Mouse (Mus musculus): ENCODE data around the gene Cdc37l1.
A peak's percentile ranks its signal among the peaks of the same experiment; 100 is the strongest.

The Cdc37l1 gene

DNA sequence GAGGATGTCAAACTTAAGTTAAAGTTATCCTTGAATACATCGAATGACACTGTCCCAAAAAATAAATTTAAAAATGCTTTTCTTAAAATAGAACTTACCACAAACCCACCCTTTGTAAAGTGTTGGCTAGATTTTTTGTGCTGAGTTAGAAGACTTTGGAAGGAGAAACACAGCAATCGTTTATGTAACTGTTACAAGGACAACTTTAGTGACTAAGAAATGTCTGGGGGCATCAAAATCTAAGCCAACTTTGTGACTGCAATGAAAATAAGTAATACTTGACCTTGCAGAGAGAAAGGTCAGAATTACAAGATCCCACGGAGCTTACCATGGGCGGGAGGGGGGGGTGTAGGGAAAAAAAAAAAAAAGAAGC is 56.8 kb downstream of the Cdc37l1 start:
- no peak for DNase-seq (ENCODE audit: low spot score)

DNA sequence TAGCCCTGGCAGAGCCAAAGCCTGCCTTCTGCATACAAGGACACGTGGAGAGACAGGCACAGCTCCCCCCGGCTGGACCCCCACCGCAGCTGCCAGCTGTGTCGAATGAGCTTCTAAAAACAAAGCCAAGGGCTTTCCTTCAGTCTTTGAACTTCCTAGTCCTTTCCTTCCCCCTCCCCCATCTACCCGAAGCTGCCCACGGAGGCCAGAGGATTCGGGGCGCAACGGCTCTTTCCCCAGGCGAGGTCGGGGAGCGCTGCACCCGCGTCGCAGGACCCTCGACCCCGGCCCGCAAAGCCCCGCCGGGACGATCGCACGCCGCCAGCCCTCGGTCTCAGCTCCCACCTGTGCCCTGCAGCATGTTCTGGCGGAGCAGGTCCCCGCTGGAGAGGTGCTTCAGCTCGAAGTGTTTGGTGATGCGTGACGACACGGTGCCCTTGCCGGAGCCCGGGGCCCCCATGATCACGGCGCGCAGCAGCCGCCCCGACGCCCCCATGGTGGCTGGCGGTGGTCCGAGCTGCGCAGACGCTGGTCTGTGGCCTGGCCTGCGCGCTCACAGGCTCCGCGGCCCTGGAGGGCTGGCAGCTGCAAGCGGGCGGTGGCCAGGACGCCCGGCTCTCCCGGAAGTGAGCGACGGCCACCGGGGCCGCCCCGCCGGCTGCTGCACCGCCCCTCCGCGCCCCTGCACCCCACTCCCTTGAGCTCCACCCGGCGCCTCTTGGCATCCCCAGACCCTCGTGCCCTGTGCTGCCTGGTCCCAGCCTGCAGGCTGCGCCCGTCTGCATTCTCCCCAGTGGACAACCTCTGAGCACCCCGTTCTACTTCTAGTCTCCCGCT is 57.4 kb downstream of the Cdc37l1 start, which contains the start of gene Ak3:
TSS of gene Ak3 (minus strand) at position 628 of the 837 bp plus-strand sequence.
- DNase-seq (ENCODE audit: low spot score): peak; percentile 76

DNA sequence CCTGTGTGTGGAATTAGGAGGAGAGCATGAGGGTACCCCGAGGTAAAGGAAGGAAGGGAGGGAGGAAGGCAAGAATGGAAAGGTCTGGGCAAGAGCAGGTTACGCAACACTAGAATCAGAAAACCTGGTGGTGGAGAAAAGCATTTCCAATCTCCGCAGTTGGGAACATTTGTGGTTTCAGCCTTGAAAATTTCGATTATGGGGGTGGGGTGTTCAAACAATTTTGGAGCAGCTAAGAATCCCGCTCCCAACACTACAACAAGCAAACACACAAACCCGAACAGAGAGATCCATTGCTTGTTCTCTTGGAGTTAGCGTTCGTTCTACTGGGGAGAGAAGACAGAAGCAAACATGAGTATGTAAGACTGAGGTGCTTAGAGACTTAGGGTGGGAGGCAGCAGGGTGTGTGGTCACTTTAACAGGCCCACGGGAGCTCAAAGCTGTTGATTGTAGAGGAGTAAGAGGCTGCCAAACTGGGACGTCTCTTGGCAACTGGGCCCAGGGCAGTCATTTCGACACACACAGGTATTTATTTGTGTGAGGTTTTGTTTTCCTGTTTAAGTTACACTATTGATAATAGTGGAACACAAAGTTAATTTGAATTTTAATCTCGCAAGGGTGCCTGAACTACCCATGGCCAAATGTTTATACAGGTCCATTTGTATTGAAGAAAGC is 59.4 kb downstream of the Cdc37l1 start:
- DNase-seq (ENCODE audit: low spot score): no peak

DNA sequence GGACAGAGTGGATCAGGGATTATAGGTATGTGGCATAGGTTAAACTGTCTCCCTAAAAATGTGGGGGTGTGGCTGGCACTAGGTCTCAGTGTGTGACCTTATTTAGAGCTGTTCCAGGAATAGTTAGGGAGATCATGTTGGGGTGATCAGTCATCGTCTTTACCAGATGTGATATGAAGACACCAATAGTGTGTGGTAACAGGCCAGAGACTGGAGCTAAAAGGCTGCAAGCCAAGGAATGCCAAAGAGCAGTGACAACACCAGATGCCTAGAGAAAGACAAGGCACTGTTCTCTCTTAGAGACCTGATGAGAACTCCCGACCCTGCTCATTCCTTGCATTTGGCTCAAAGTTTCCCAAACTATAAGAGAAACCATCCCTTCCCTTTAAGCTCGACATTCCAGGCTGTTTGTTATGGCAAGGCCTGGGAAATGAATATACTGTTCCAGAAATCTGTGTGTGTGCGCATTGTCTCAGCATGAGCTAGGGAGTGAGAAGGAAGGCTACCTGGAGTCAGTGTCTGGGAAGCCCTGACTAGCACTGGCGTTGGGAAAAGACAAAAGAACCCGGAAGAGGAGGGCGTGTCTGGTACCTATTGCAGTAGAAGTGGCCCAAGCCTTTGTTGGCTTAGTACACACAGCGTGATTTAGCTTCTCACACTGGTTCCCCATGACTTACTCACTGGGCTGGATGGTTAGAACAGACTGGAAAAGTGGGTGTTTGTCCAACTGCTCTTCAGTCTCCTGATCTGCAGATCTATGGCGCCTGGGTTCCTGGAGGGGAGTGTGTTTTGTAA is 60.2 kb downstream of the Cdc37l1 start:
- no peak for DNase-seq (ENCODE audit: low spot score)

DNA sequence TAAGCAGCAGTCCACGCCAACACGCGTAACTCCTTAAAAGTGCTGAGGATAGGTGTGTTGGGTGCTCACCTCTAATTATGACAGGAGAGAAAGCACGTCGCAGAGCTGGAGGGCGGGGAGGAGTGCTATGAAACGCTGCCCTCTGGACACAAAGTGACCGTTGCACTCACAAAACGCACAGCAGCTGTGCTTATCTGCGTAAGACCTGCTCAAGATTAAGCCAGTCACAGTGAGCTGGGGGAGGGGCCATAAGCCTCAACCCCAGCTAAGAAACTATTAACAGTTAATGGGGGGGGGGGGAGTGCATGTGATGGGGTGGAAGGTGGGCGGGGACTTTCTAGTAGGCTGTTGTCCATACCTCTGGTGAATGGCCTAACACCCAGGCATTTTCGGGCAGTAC is 62.6 kb downstream of the Cdc37l1 start:
- DNase-seq (ENCODE audit: low spot score): peak; percentile 82

DNA sequence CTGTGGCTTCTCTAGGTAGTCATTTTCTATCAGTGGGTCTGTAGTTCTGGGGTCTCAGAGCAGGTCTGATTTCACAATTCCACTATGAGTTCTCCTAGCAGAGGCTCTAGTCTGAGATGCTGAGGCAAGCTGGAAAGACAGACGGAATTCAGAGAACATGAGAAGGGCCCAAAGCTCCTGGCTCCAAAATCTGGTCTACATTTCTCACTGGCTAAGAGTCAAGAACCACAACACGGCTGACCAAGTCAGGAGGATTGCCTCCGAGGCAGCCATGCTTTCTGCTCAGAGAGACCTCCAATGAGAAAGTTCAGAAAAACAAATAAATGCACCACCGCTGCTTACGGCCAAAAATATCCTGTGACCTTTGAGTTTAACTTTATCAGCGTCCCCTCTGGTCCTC is 64.4 kb downstream of the Cdc37l1 start:
- DNase-seq (ENCODE audit: low spot score): no peak

DNA sequence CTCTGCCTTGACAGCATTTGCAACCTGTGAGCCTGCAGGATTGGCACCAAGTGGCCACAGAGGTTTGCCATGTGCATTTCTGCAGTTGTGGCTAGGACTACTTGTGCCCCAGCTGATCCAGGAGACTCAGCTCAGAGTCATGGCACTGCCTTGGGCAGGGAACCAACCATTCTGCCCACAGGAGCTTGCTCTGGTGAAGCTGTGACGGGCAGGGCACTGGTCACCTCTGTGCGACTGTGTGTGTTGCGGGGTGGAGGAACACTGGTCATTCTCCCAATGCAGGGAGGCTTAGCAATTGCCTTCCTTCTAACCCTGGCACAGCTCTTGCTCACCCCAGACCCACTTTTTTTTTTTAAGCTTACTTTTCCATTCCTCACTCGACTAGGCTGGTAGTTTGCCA is 65.3 kb downstream of the Cdc37l1 start:
- DNase-seq (ENCODE audit: low spot score): no peak

DNA sequence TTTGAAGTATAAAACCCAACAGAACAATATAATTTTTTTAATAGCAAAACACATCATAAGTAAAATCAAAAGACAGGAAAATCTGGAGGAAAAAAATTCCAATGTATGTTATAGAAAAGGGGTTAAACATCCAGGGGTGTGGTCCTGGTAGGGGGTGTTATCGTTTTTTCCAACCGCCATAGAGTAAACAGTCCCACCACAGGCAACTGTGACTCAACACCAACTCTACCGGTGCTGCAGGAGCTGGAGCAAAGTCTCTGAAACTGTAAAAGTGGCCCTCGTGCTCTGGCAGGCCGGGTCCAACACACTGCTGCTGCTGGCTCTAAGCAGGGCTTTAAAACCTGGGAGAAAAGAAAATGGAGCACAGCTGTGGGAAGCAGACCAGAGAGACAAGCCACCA is 68.6 kb downstream of the Cdc37l1 start:
- DNase-seq (ENCODE audit: low spot score): no peak

DNA sequence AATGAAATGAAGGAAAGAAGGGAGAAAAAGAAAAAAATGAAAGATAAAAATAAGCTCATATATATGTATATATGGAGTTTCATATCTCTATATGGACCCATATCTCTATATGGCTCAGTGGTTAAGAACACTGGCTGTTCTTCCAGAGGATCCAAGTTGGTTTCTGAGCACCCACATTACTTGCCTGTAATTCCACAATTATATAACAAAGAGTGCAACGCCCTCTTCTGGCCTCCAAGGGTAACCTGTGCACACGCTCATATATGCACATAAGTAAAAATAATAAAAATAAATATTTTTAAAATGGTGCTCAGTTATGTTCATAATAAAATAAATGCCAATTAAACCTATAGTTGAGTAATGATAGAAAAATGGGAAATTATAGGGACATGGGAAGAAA is 69.5 kb downstream of the Cdc37l1 start:
- DNase-seq (ENCODE audit: low spot score): no peak

DNA sequence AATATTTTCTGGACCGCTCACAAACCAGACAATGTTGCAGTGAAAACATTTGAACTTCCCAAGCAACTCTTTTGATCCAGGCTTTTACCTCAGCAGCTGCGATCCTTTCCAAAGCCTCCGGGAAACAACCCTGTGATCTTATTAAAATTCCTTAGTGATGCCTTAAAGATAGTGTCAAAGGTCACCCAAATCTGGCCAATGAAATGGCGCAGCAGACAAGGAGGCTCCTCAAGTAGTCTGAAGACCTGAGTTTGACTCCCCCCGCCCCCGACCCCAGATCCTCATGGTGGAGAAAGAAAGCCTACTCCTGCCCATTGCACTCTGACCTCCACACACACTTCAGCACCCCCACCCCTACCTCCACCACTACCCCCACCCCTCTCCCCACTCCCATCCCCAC is 70.1 kb downstream of the Cdc37l1 start:
- DNase-seq (ENCODE audit: low spot score): no peak

DNA sequence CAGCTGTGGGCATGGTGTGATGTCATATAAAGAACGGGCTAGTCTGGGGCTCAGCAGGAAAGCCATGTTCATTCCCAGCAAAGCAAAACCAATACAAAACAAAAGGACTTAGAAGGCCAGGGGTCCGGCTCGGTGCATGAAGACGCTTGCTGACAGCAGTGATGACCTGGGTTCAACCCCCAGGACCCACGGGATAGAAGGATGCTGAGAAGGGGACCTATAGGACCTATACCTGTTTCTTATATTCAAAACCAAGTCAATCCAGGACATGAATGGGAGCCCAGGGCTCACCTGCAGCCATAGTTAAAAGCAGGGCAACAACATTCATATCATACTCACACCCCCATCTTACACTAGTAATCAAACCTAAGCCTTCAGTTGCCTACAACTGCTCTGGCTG is 72.9 kb downstream of the Cdc37l1 start:
- no peak for DNase-seq (ENCODE audit: low spot score)

DNA sequence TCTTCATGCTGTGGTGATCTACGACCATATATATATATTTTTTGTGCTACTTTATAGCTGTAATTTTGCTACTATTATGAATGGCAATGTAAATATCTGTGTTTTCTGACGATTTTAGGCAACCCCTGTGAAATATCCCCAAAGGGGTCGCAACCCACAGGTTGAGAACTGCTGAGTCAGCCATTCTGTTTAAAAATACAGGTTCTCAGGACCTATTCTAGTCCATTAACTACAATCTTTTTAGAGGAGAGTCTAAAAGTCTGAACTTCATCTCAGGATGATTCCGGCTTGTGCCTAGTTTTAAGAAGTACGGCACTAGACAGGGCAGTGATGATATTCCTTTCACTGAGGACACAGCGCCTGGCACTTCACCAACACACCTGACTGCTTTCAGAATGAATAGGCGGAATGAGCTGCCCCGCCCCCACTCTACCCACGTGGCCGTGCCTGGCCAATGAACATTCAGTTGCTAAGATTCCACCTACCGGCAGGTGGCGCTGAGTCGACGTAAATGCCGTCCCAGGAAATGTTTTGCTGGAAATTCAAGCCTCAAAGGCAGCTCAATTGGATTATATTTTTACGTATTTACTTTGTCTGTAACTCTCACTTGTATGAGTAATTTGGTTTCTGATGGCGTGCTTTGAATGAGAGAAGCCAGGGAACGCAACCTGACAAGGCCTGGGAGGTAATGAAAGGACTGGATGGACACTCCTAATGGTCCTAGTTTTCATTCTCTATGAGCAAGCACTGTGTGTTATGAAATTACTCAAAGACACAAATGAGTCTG is 73.6 kb downstream of the Cdc37l1 start:
- DNase-seq (ENCODE audit: low spot score): peak; percentile 84

DNA sequence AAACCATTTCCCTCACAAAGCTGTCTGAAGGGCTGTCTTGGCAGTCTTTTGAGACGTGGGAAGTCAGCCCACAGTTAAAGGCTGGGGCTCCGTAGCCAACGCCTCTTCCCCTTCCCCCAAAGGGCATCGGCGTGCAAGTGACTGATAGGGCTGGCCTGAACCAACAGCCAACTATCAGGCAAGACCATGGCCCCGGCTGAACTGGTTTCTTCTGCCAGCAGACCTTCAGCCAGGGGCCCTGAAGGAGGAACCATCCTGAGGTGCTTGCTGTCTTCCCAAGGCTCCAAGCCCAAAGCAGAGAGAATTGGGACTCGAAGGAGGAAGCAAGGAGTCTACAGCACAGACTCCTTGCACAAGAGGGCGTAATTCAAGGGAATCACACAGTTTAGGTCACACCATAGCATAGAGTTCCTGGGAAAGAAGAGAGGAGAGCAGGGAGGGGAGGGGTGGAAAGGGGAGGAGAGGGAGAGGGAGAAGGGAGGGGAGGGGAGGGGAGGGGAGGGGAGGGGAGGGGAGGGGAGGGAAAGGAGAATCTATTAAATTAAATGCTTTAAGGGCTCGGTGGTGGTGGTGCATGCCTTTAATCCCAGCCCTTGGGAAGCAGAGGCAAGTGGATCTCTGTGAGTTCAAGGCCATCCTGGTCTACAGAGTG is 74.4 kb downstream of the Cdc37l1 start:
- DNase-seq (ENCODE audit: low spot score): peak; percentile 58

DNA sequence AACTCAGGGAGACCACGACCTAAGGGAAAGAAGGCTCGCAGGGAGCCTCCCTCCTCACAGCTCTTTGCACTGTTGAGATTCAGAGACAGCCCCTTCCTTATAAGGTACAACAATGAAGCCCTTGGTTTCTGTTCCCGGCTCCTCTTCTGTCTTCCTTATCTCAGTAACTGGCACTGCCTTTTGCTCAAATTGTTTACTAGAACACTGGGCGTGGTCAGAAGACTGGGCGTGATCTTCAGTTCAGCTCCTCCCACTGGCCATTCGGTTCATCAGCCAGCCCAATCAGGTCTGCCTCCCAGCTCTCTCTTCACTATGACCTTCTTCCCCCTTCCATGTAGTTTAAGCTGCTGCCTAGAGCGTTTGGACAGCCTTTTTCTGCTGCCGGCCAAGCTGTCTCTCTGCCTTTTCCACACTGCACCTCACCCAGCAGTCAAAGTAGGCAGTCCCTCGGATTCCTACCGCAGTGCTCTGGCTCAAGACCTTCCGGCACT is 76.9 kb downstream of the Cdc37l1 start:
- peak; percentile 77 for DNase-seq (ENCODE audit: low spot score)

DNA sequence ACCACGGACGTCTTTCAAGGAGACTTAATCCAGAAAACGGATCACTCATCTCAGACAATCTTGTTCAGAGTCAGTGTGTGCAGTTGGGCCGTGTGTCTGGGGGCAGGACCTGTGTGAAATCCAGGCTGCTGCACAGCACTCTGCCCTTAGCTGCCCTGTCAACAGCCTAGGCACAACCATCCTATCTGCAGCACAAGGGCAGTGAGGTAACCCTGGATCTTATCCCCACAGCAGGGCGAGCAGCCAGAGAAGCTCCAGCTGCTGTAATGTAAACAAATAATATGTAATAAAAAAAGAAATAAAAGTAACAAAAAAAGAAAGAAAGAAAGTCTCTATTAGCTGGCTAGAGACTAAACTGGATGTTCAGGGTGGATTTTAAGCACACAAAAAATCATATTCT is 79.0 kb downstream of the Cdc37l1 start:
- no peak for DNase-seq (ENCODE audit: low spot score)

DNA sequence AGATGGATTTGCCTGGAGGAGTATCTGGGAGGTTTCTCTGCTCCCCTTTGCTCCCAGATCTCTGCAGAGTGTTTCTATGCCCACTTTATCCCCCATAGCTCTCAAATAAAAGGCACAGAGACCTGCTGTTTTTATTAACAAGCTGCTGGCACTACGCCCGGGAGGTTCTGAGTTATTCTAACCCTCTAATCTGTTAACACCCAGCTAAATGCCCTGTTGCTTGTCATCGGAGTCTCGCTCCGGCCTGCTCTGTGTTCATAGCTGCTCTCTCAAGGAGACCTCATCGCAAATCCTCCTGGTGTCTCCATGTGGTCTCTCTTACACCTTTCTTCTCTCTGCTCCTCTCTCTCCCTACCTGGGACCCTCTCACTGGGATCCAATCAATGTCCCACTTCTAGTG is 84.7 kb downstream of the Cdc37l1 start:
- no peak for DNase-seq (ENCODE audit: low spot score)

All from yolk sac, embryonic 10.5 days (tissue).